In the genomic region with DNA sequence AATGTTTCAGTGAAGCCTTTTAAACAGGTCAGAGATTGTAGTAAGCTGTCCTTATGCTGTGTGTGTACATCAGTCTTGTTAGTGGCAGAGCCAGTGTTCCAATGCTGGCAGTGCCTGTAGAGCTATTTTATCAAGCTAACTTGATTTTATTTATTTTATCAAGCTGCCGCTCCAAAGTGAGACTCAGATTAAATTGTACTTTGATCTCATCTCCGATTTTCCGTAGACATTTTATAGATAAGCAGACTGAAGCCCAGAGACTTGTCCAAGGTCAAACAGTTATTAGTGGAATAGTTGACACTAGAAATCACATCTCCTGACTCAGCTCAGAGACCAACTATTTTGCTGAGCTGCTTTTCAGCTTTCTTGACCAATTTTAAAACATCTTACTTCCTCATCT, we compare ENCODE assay signal across 13 mouse cellular contexts. TPM values are rescaled to one million over a fixed set of nuclear protein-coding genes. Genes with fewer than 3 reads are reported as not detected.
A peak's percentile ranks its signal among the peaks of the same experiment; 100 is the strongest.
DNase-seq lines count a peak whose midpoint lies in the region; ATAC-seq and TF ChIP-seq lines count a peak whose summit lies in the region.
"Had no signal": no experiment of that assay in that cellular context is flagged by ENCODE, and none has a peak within 500 bp of the region (broad histone marks: within the 10 kb centered on the region; RNA-seq: fewer than 3 reads in every experiment).

No protein-coding gene starts in this region.

- intact Hi-C loops in left cerebral cortex, adult 2 months (cut with DNase I), result no loop called here

- TF ChIP-seq POLR2A in myocyte (IDR thresholded peaks at IDR 0.05; ENCODE audit: insufficient read length, low read depth), result no peak

- H3ac ChIP-seq in myocyte (ENCODE audit: control insufficient read depth, insufficient read length), result no peak overlapping the region

- no peaks in the 10 kb centered on the region for H3K9me3 ChIP-seq in forebrain, embryonic 13.5 days (replicated peaks)
- no peaks in the 10 kb centered on the region for H3K9me3 ChIP-seq in forebrain, embryonic 10.5 days
- no peaks in the 10 kb centered on the region for H3K9me3 ChIP-seq in hindbrain, embryonic 16.5 days (ENCODE audit: control insufficient read depth, low read length)
- no peaks in the 10 kb centered on the region for H3K9me3 ChIP-seq in hindbrain, embryonic 14.5 days (ENCODE audit: control insufficient read depth, low read length)
- H3K9me3 ChIP-seq in megakaryocyte, embryonic 14.5 days, result no peaks in the 10 kb centered on the region
- H3K9me3 ChIP-seq: hindbrain, embryonic 15.5 days; limb, embryonic 12.5 days had no signal

- no peaks in the 10 kb centered on the region for H3K36me3 ChIP-seq in forebrain, embryonic 13.5 days (ENCODE audit: poor library complexity, severe bottlenecking)
- H3K36me3 ChIP-seq in forebrain, embryonic 10.5 days (replicated peaks), result no peaks in the 10 kb centered on the region
- H3K36me3 ChIP-seq in hindbrain, embryonic 16.5 days (ENCODE audit: control insufficient read depth, insufficient read depth, low read length), result no peaks in the 10 kb centered on the region
- no peaks in the 10 kb centered on the region for H3K36me3 ChIP-seq in hindbrain, embryonic 14.5 days (replicated peaks; ENCODE audit: control insufficient read depth, insufficient read depth)
- H3K36me3 ChIP-seq in megakaryocyte, embryonic 14.5 days (replicated peaks; ENCODE audit: low read length), result no peaks in the 10 kb centered on the region
- no peaks in the 10 kb centered on the region for H3K36me3 ChIP-seq in myocyte (ENCODE audit: control insufficient read depth, insufficient read depth)
- H3K36me3 ChIP-seq: hindbrain, embryonic 15.5 days; limb, embryonic 12.5 days had no signal

- TF ChIP-seq CTCF in left cerebral cortex, adult 2 months (IDR thresholded peaks at IDR 0.05), result no peak

- H3K27me3 ChIP-seq in forebrain, embryonic 13.5 days, result 0 out of 2 replicates have a peak, but pooled peaks cover 3% of the 10 kb centered on the region
- H3K27me3 ChIP-seq in forebrain, embryonic 10.5 days (ENCODE audit: poor library complexity, severe bottlenecking), result no peaks in the 10 kb centered on the region
- H3K27me3 ChIP-seq in hindbrain, embryonic 16.5 days (replicated peaks; ENCODE audit: control insufficient read depth, insufficient read depth, low read length), result no peaks in the 10 kb centered on the region; the same call in 1 of the 2 replicates
- no peaks in the 10 kb centered on the region for H3K27me3 ChIP-seq in hindbrain, embryonic 14.5 days (ENCODE audit: control insufficient read depth, insufficient read depth, low read length)
- no peaks in the 10 kb centered on the region for H3K27me3 ChIP-seq in megakaryocyte, embryonic 14.5 days (replicated peaks)
- no peaks in the 10 kb centered on the region for H3K27me3 ChIP-seq in myocyte (ENCODE audit: control insufficient read depth, insufficient read depth, insufficient read length)
- H3K27me3 ChIP-seq: limb, embryonic 12.5 days had no signal

- 95% methylated on average over 3 of the region's 3 CpGs for WGBS in forebrain, embryonic 13.5 days
- 94% methylated on average over 3 of the region's 3 CpGs for WGBS in forebrain, embryonic 10.5 days
- 86% methylated on average over 3 of the region's 3 CpGs for WGBS in hindbrain, embryonic 16.5 days
- 93% methylated on average over 3 of the region's 3 CpGs for WGBS in hindbrain, embryonic 14.5 days

- peaks cover 64% of the 10 kb centered on the region for H3K79me2 ChIP-seq in myocyte (ENCODE audit: control insufficient read depth, insufficient read depth)

- H3K4me2 ChIP-seq in forebrain, embryonic 13.5 days, result no peak overlapping the region
- H3K4me2 ChIP-seq in hindbrain, embryonic 16.5 days (ENCODE audit: low read length), result 0 out of 2 replicates have a peak overlapping the region, but pooled peaks have one; percentile 10
- no peak overlapping the region for H3K4me2 ChIP-seq in hindbrain, embryonic 14.5 days (replicated peaks)
- H3K4me2 ChIP-seq in myocyte (ENCODE audit: low read depth), result peak overlapping the region; percentile 74

- peaks cover 28% of the 10 kb centered on the region for H3K4me1 ChIP-seq in forebrain, embryonic 13.5 days
- peaks cover 34% of the 10 kb centered on the region for H3K4me1 ChIP-seq in forebrain, embryonic 10.5 days
- peaks cover 11% of the 10 kb centered on the region for H3K4me1 ChIP-seq in hindbrain, embryonic 16.5 days (ENCODE audit: control insufficient read depth, insufficient read depth, low read depth, low read length)
- peaks cover 24% of the 10 kb centered on the region for H3K4me1 ChIP-seq in hindbrain, embryonic 14.5 days (replicated peaks; ENCODE audit: control insufficient read depth, insufficient read depth, low read length)
- H3K4me1 ChIP-seq in megakaryocyte, embryonic 14.5 days, result peaks cover 37% of the 10 kb centered on the region

- 0 out of 2 replicates have a peak overlapping the region, but pooled peaks have one; percentile 34 for H3K9ac ChIP-seq in forebrain, embryonic 13.5 days
- no peak overlapping the region for H3K9ac ChIP-seq in hindbrain, embryonic 16.5 days (ENCODE audit: low read depth, low read length)
- no peak overlapping the region for H3K9ac ChIP-seq in hindbrain, embryonic 14.5 days

- H3K4me3 ChIP-seq in forebrain, embryonic 13.5 days, result no peak overlapping the region
- no peak overlapping the region; the same call in 1 of the 2 replicates for H3K4me3 ChIP-seq in forebrain, embryonic 10.5 days
- H3K4me3 ChIP-seq in hindbrain, embryonic 16.5 days (ENCODE audit: low read length), result no peak overlapping the region
- no peak overlapping the region for H3K4me3 ChIP-seq in hindbrain, embryonic 14.5 days (replicated peaks; ENCODE audit: low read length)
- H3K4me3 ChIP-seq in megakaryocyte, embryonic 14.5 days (replicated peaks), result peak overlapping the region; percentile 5
- peak overlapping the region; percentile 74 for H3K4me3 ChIP-seq in myocyte
- no peak overlapping the region; the same call in 1 of the 2 replicates for H3K4me3 ChIP-seq in left cerebral cortex, adult 2 months

- DNase-seq in forebrain, embryonic 10.5 days (ENCODE audit: extremely low spot score, low spot score), result no peak
- no peak for DNase-seq in hindbrain, embryonic 14.5 days (ENCODE audit: low spot score)
- no peak for DNase-seq in left cerebral cortex, adult 2 months (ENCODE audit: extremely low spot score in 1 of 2, low spot score in 2 of 2)
- DNase-seq: gastrocnemius, postnatal 14 days; kidney, postnatal 4 days; right cerebral cortex, adult 18-20 months had no signal

- no peak for ATAC-seq in forebrain, embryonic 13.5 days
- ATAC-seq in hindbrain, embryonic 16.5 days, result no peak
- ATAC-seq in hindbrain, embryonic 14.5 days (ENCODE audit: low FRiP score), result no peak
- no peak for ATAC-seq in megakaryocyte, adult 5-6 weeks (ENCODE audit: poor library complexity, severe bottlenecking)

- H3K27ac ChIP-seq in forebrain, embryonic 13.5 days, result no peak overlapping the region
- no peak overlapping the region for H3K27ac ChIP-seq in forebrain, embryonic 10.5 days
- H3K27ac ChIP-seq in hindbrain, embryonic 16.5 days (ENCODE audit: low read depth, low read length), result no peak overlapping the region
- no peak overlapping the region for H3K27ac ChIP-seq in hindbrain, embryonic 14.5 days
- H3K27ac ChIP-seq in left cerebral cortex, adult 2 months, result no peak overlapping the region
- H3K27ac ChIP-seq: hindbrain, embryonic 15.5 days; limb, embryonic 12.5 days had no signal

TF ChIP-seq in myocyte, 11 proteins besides CTCF, POLR2A, EP300 and RAD21:
- TF ChIP-seq USF1 (IDR thresholded peaks at IDR 0.05; ENCODE audit: low read depth), result no peak
- no peak for TF ChIP-seq CEBPB (IDR thresholded peaks at IDR 0.05; ENCODE audit: insufficient read depth, poor library complexity, severe bottlenecking)

RNA-seq across cellular contexts. Expression of a gene that starts 1.9 kb away (rescaled TPM):
- polyA plus RNA-seq in forebrain, embryonic 13.5 days (2015; fragmentation: Nextera tagmentation; extraction: Ambion mirVana), result 22.3 and 23.3 TPM in 2 replicates
- polyA plus RNA-seq in forebrain, embryonic 10.5 days (2016; fragmentation: Nextera tagmentation; extraction: Ambion mirVana), result 16.1 and 16.6 TPM in 2 replicates
- polyA plus RNA-seq in hindbrain, embryonic 16.5 days (2015; fragmentation: Nextera tagmentation; extraction: Ambion mirVana), result 28.8 and 30.7 TPM in 2 replicates
- polyA plus RNA-seq in hindbrain, embryonic 14.5 days (2014; fragmentation: Nextera tagmentation; extraction: Ambion mirVana), result 32.8 and 37.1 TPM in 2 replicates
- polyA plus RNA-seq in megakaryocyte, embryonic 14.5 days (2012; ENCODE audit: insufficient read depth, low replicate concordance), result 0.26 and 1.1 TPM in 2 replicates
- 24.5 and 26.1 TPM in 2 replicates for total RNA-seq in megakaryocyte, adult 5-6 weeks (2015)
- total RNA-seq in megakaryocyte, adult 5-6 weeks (2017), result 37.8 and 38.5 TPM in 2 replicates
- 7.4 TPM for polyA plus RNA-seq in myocyte (2012; fragmentation: generic; extraction: Trizol)
- total RNA-seq in left cerebral cortex, adult 2 months (2021), result 10 to 100 TPM; 61.1 to 67.2 TPM

Comparison
In these comparisons a context has a peak if more than half of its experiments do, and no peak if none do; other contexts are left out.
1. H3K4me2 ChIP-seq: peak in hindbrain, embryonic 16.5 days (single experiment) and myocyte (single experiment); none in forebrain, embryonic 13.5 days (single experiment) and hindbrain, embryonic 14.5 days (single experiment).
2. H3K4me3 ChIP-seq: peak in megakaryocyte, embryonic 14.5 days (single experiment) and myocyte (single experiment); none in forebrain, embryonic 13.5 days (single experiment), forebrain, embryonic 10.5 days (single experiment), hindbrain, embryonic 16.5 days (single experiment), hindbrain, embryonic 14.5 days (single experiment) and left cerebral cortex, adult 2 months (single experiment).